Mouse (Mus musculus) urinary bladder, postnatal 4 days (tissue): ENCODE measurements around the gene Gm45140.
A peak's percentile ranks its signal among the peaks of the same experiment; 100 is the strongest.

Experiments used
- DNase-seq, 2 experiments: peaks; one replicate each; pipeline ENCODE4 v3.0.0; 2021 to 2022; ENCODE audit warnings: low spot score in 2 of 2

The Gm45140 gene

DNA sequence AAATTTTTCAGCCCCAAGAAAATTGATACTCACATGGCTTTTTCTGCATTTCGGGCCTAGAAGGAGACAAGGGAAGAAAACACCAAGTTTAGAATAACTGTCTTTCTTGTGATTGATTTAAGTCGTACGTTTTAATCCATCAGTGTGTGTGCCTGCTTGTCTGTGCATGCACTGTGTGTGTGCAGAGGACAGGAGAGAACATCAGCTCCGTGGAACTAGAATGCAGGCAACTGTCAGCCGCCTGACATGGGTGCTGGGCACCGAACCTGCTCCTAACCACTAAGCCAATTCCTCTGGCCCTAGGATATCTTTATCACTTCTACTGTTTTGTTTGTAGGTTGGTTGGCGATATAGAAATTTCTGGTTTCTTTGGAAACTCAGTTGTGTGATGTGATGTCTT, at the start of gene Gm45140:
TSS of gene Gm45140 (minus strand) at position 101 of the 400 bp plus-strand sequence.
- DNase-seq: no peak

DNA sequence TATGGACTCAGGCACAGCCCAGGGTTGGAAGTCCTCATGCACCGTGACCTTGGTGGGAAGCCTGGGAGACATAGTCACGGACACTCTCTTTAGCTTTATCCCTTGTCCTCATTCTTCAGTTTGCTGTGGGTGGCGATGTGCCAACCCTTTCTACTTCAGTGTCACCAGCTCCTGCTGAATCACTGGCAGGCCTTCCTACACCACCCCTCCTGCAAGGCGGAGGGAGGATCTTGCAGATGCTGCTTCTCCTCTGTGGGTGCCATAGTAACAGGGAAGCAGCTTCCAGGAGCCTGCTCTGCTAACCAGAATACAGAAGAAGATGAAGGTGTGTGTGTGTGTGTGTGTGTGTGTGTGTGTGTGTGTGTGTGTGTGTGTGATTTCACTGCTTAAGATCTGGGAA, 47.2 kb upstream of the Gm45140 start:
- DNase-seq: no peak

DNA sequence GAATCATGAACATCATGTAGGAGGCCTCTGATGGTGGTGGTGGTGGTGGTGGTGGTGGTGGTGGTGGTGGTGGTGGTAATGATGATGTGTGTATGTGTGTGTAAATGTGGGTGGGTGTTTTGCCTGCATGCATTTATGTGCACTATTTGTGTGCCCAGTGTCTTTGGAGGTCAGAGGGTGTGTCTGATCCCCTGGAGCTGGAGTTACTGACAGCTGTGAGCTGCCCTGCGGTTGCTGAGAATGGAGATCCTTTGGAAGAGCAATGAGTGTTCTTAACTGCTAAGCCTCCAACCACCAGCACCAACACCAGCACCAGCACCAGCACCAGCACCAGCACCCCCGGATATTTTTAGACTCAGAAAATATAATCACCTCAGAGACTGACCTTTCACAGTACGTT, 46.6 kb upstream of the Gm45140 start:
- DNase-seq: no peak

DNA sequence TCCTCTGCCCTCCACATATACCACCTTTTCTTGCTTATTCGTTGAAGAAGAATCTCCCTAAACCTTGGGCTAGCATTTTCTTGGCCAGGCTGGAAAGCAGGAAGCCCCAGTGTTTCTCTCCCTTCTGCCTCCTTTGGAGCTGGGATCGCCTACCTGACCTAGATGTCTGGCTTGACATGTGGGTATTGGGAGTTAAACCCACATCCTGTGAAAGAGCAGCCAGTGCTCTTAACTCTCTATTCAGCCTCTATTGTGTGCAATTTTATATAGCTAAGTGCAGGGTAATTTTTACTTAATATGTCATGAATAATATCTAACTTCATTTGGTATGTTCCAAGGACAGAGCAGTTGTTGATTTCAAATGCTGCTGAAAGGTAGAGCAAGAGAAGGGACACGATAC, 44.0 kb upstream of the Gm45140 start:
- no peak for DNase-seq

DNA sequence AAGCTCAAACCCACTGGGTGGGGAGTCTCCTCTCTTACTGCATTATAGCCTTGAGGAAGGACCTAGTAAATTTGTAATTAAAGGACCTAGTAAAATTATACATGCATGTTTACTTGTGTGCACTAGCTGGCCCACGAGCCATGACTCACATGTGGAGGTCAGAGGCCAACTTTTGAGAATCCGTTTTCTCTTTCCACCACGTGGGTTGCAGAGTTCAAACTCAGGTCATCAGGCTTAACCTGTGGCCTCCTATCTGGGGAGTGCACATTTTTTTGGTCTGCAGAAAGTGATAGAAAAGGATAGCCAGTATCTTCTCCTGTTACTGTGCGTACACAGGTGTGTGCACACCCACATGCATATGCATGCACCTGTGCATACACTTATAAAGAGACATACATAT, 43.4 kb upstream of the Gm45140 start:
- no peak for DNase-seq

DNA sequence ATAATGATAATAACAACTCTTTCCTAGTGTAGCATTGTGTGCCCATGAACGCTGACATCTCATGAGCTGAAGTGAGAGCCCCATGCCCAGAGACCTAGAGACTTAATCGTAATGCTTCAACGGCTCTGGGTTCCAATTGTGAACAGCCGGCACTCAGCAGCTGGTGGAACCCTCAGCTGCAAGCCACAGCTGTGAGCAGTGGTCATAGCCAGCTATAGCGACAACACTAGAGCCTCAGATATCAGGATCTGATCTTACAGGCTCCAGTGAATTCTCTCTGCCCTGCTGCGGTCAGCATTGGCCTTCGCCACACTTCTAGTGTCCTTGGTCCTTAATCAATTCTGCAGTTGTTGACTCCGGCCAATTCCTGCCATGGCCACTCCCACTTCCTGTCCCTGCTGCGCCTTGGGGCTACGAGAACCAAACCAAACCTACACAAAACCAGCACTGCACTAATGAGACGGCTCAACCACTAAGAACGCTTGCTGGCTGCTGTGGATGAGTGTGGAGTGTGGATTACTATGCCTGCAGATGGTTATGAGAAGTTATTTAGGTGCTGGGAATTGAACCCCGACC, 40.6 kb upstream of the Gm45140 start:
- no peak for DNase-seq

DNA sequence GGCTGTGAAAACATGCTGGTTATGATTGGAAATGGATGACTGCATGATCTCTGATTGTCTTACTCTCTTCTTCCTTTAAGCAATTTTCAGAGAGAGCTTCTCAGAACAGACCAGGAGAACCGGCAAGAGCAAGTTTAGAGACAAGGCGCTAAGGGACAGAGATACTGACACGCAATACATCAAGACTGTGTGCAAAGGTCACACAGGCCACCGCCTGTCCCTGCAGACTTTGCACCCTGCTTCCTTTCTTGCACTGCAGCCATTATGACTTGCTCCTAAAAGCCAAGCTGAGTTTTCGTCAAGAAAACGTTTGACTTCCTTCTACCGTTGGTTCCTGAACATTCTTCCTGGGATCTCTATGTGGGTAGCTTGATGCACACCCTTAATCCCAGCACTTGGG, 40.0 kb upstream of the Gm45140 start:
- DNase-seq: no peak

DNA sequence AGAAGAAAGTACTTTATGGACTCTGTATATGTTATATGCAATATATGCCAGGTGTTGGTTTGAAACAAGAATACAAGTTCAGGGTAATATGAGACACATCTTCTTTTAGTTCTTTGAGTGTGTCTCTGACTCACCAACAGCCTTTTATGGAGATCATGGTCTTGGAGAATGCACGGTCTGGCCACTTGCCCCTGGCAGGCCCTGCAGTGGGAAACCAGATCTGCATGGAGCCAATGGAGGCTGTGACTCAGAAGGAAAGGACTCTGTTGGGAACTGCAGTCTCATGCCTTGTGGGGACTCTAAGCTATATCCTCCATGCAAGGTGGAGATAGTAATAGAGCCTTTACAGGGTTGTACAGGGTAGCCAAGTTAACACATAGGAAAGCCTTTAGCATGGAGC, 39.5 kb upstream of the Gm45140 start:
- no peak for DNase-seq

DNA sequence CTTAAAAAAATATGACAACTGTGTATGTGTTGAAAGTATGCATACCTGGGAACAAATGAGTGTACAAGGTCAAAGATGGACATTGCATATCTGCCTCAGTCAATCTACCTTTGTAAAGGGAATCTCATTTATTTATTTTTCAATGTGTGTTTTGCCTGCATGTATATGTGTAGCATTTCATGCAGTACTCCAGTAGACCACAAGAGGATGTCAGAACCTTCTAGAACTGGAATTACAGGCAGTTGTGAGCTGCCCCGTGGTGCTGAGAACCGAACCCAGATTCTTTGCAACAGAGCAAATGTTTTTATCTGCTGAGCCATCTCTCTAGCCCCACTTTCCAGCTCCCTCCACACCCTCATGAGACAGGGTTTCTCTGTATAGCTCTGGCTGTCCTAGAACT, 38.4 kb upstream of the Gm45140 start:
- no peak for DNase-seq

DNA sequence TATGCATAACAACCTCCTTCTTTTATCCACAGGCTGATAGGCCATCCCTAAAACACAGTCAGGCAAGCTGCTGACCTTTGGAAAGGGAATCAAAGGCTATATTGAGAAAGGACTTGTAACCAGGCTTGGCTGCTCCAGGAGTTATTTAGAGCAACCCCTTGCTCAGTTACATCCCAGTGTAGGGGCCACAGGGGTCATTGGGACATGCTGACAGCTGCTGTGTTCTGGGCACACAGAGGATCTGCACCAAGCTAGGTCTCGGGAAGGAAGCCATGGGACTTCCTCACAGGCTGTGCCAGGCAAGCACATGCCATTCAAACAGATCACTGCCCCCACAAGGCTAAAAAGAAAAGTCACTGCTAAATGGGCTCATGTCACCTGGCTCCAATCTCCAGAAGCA, 37.5 kb upstream of the Gm45140 start:
- DNase-seq: no peak

DNA sequence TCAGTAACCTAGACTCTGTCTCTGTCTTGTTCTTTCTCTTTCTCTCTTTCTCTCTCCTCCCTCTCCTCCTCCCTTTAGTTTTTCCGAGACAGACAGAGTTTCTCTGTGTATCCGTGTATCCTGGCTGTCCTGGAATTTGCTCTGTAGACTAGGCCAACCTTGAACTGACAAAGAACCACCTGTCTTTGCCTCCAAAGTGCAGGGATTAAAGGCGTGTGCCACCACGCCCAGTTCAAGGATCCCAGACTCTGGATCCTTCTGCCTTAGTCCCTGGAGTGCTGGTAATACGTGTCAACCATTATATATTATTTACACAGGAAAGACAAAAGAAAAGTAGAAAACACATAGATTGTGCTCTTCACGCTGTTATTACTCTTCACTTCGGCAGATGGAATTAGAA, 35.6 kb upstream of the Gm45140 start:
- DNase-seq: no peak

DNA sequence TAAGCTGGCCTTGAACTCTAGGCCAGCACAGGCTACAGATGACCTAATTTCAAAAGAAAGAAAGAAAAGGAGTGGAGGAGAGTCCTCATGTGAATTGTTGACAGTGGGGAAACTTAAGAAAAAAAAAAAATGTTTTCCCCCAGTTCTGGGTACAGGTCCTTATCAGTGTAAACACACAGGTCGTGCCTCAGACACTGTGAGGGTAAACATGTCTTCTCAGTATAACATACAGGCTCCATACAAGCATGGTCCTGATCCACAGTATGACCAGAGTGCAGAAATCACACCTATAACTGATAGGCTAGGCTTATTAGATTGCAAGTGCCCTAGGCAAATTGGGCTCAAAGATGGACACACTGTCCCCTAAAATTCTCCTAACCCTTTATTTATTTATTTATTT, 34.8 kb upstream of the Gm45140 start:
- no peak for DNase-seq

DNA sequence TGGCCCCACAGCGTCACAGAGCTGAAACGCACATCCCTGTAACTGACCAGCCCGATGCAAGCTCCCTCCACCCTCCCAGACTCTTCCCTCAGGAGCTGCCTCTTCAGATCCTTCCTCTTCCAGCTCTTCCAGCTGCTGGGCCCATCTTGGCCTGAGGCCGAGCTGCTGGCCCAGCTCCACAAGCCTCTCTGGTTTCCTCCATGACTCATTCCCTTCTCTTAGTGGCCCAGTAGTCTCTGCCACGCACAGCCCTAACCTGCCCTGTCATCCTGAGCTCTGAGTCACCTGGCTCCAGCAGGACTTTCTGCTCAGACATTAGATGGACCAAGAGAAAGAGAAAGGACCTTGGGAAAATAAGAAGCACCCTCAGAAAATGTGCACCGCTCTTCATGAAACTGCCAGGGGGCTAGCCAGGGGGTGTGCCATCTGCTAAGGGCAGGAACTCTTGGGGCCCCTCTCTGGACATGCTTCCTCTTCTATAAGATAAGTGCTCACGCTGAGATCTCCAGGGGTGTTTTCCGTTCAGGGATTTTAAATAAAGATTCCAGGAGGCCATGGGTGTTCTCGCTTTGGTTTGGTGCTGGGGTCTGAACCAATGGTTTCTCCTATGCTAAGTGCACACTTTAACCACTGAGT, 33.4 kb upstream of the Gm45140 start:
- peak; percentile 80 to 81 for DNase-seq

DNA sequence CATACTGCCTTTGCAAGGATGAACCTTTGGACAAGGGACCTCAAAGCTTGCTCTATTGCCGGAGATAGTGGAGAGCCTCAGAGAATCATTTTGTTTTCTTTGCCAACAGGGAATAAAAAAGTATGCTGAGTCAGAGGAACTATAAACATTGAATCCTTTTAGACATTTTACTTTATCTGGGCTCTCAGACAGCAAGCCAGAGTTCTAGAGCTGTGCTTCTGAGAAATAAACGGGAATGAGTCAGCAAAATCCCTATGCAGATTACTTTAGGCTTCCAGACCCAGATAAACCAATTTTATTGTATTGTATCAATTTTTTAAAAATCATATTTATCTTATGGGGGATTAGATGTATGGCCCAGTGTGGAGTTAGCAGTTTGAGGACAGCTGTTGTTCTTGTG, 31.7 kb upstream of the Gm45140 start:
- no peak for DNase-seq

DNA sequence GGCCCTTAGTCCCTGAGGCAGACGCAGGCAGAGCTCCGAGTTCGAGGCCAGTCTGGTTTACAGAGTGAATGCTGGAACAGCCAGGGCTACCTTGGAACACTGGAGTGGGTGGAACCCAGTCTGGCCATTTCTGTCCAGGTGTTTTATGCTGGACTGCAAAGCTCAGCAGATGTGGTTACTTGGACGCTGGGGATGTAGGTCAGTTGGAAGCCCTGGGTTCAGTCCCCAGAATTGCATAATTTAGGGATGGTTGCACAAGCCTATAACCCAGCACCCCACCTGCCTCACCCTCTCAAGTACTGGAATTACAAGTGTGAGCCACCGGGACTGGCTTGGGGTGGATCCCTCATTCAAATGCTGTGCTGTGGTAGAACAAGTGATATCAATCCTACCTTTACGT, 30.6 kb upstream of the Gm45140 start:
- DNase-seq: no peak

DNA sequence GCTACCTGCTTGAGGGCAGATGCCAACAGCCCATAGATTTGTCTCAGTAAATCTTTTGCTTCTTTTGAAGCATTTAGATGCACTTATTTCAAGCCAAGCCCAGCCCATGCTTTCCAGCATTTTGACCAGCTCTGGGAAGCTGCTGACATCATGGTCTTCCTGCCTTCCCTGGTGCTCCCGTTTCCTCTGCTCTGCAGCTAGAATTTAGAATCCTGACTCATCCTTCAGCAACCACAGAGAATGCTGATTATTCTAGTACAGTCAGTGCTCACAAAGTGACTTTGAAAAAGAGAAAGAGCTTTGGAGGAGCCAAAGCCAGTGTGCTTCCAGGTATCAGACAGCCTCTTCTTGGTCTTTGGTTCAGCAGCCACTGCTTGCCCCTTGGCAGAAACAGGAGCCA, 21.5 kb upstream of the Gm45140 start:
- DNase-seq: no peak

DNA sequence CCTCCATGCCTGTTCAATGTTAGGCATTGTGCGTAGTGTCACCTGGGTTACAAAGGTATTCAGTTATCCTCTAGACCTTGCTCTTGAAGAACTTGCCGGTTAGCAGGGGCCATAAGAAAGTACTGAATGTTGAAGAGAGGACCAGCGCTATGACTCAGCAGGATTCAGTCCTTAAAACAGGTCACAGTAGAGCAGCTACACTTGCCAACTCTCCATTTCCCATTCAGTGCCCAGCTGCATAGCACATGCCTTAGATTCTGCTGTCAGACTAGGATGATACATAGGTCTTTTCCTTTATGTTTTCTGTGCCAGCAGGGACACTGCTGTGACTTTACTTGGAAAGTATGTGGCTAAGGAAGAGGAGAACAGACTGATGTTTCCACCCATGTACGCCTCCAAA, 17.9 kb upstream of the Gm45140 start:
- no peak for DNase-seq

DNA sequence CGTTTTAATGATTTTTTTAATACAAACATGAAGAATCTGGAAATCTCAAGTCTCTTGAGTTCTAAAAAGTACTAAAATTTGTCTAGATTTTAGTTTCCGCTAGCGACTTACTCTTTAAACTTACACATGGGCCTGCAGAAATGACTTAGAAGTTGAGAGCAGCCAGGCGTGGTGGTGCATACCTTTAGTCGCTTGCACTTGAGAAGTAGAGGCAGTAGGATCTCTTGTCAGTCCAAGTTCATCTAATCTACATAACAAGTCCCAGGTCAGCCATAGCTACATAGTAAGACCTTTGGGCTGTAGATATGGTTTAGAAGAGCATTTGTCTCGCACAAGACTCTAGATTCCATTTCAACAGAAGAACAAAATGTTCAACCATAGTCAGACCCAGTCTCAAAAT, 16.3 kb upstream of the Gm45140 start:
- no peak for DNase-seq

DNA sequence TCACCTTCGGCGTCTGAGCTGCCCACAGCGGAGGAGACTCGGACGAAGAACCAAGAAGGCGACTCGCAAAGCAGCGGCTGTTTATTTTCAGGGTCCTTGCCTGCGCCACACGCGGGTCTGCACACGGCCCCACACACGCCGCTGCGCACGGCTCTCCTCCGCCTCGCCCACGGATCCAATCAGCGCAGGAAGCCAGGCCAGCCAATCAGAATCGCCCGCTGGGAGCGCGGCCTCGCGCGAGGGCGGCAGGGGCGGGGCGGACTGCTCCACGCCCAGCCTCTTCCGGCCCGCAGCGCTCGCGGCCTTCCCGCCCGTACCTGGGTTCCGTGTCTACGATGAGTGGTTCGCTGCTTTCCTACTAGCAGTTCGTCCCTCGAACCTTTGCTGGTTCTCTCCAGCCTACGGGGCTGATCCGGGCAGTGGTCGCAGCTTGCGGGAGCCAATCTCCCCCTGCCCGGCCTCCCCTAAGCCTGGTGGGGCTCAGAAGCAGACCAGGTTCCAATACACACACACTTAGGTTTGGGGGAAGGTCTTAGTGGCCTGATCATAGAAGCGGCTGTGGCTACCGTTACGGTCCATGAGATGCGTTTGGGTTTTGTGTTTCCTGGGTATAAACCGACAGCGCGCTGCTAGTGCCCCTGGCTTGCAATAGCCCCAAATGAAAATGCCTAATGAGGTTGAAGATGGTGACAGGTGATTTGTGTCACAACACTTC, 15.5 kb upstream of the Gm45140 start, which contains the start of gene Cnbp:
TSS of gene Cnbp (minus strand) at position 207 of the 715 bp plus-strand sequence.
- DNase-seq: peak; percentile 96 to 98

DNA sequence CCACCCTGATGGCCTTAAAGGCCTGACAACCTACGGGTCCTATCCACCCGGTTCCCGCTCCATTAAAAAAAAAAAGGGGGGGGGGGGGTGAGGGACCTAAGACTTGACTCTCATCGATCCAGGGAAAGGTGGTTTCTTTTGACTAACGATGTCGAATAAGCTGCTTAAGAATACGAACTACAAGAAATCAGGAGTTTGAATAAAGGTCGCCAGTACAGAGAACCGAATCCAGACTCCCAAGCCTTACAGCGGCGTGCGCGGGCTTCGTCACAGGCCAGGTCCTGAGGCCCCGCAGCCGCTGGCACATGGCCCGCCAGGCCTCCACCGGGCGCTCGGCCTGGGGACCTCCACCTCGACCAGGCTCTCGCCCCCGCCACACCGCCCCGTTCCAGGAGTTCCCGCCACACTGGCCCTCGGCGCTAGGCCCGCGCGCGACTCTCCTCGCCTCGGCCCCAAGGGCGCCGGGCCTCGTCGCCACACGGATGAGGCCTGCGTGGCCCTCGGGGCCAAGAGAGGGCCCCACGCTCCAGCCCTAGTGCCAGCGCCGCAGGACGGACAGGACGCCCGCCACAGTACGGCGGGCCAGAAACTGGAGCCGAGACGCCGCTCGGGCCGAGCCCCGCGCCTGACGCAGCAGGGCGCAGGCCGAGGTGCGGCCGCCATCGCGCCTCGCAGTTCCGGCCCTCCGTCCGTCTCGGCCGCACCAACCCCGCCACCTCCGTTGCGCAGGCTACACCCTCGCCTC, 14.7 kb upstream of the Gm45140 start:
- peak; percentile 57 to 66 for DNase-seq

DNA sequence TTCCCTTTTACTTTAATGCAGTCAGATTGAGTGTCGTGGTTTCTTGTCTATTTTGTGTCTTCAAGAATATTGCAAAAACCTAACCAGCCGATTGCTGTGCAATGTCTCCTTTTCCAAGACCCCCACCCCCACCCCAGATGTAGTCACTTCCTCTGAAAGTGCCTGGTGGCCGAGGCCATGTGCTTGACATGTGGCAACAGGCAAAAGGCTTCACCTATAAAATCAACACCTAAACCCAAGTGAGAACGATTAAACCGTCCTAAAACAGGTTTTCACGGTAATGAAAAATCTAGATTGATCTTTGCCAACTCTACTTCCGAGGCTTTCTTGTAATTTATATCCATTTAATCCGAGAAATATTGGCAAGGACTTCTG, 14.2 kb upstream of the Gm45140 start:
- DNase-seq: no peak

DNA sequence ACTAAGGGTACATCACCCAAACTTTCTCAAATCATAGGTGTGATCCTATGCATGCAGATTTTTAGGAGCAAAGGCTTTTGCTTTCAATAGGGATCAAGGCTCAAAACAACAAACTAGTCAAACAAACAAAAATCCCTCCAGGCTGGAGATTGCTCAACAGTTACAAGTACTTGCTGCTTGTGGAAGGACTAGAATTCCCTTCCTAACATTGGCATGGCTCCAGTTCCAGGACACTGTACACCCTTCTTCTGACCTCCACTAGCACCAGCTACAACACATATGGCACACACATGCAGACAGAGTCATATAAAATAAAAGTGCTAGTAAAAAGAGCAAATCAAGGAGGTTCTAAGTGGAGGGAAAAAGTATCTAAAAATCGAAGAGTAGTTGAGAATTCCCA, 11.2 kb upstream of the Gm45140 start:
- DNase-seq: no peak
